ENCODE assay signal across 8 mouse cellular contexts in the genomic region with DNA sequence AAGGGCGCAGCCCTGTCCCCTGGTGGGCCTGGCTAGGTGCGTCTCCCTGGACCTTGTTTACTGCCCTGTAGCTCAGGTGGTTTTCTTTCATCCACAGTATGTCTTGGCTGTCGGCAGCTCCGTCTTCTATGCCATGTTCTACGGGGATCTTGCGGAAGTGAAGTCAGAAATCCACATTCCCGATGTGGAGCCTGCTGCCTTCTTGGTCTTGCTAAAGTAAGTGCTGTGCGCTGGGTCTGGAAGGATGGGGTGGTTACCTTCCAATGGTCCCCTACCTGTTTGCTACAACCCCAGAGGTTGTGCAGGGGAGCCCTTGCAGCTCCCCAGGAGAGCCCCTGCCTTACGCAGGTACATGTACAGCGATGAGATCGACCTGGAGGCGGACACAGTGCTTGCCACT. TPM values are rescaled to one million over a fixed set of nuclear protein-coding genes. Genes with fewer than 3 reads are reported as not detected.
DNase-seq lines count a peak whose midpoint lies in the region; ATAC-seq and TF ChIP-seq lines count a peak whose summit lies in the region.

No protein-coding gene starts in this region.

- H3K4me3 ChIP-seq in kidney, embryonic 15.5 days (replicated peaks), result peak overlapping the region; percentile 73
- H3K4me3 ChIP-seq in bone marrow macrophage, adult 2 months (ENCODE audit: insufficient read depth, low read length), result peak overlapping the region; percentile 77
- H3K4me3 ChIP-seq in hindbrain, embryonic 10.5 days, result peak overlapping the region; percentile 78
- peak overlapping the region; percentile 65 for H3K4me3 ChIP-seq in midbrain, embryonic 13.5 days (replicated peaks)

- DNase-seq in kidney, postnatal 4 days, result no peak
- no peak for DNase-seq in hindbrain, embryonic 10.5 days (ENCODE audit: low spot score)
- no peak for DNase-seq in spleen, postnatal 36 days (ENCODE audit: low spot score in 2 of 2)
- DNase-seq in gastrocnemius, adult 8-10 months (ENCODE audit: low spot score in 2 of 2), result no peak
- no peak for DNase-seq in layer of hippocampus, postnatal 10 days (ENCODE audit: low spot score in 2 of 2)

- H3K9me3 ChIP-seq in kidney, embryonic 15.5 days (replicated peaks), result no peaks in the 10 kb centered on the region
- no peaks in the 10 kb centered on the region for H3K9me3 ChIP-seq in hindbrain, embryonic 10.5 days
- no peaks in the 10 kb centered on the region for H3K9me3 ChIP-seq in midbrain, embryonic 13.5 days

- WGBS in kidney, embryonic 15.5 days, result 42% methylated on average over 12 of the region's 12 CpGs
- WGBS in hindbrain, embryonic 10.5 days, result 47% methylated on average over 12 of the region's 12 CpGs
- WGBS in midbrain, embryonic 13.5 days, result 47% methylated on average over 12 of the region's 12 CpGs

- H3K27me3 ChIP-seq in kidney, embryonic 15.5 days, result no peaks in the 10 kb centered on the region
- H3K27me3 ChIP-seq in hindbrain, embryonic 10.5 days (ENCODE audit: insufficient read depth, poor library complexity, severe bottlenecking), result no peaks in the 10 kb centered on the region
- no peaks in the 10 kb centered on the region for H3K27me3 ChIP-seq in midbrain, embryonic 13.5 days

- ATAC-seq in kidney, embryonic 15.5 days (replicated peaks; ENCODE audit: low FRiP score), result no peak
- no peak for ATAC-seq in midbrain, embryonic 13.5 days

- peak overlapping the region; percentile 93 for H3K27ac ChIP-seq in kidney, embryonic 15.5 days
- no peak overlapping the region for H3K27ac ChIP-seq in bone marrow macrophage, adult 2 months (ENCODE audit: insufficient read depth, low read depth, low read length)
- peak overlapping the region; percentile 93 for H3K27ac ChIP-seq in hindbrain, embryonic 10.5 days
- H3K27ac ChIP-seq in midbrain, embryonic 13.5 days, result peak overlapping the region; percentile 91

- peaks cover 18% of the 10 kb centered on the region for H3K4me1 ChIP-seq in kidney, embryonic 15.5 days
- peaks cover 6% of the 10 kb centered on the region; the same call in 1 of the 2 replicates for H3K4me1 ChIP-seq in bone marrow macrophage, adult 2 months (ENCODE audit: control insufficient read depth, insufficient read depth, low read length)
- H3K4me1 ChIP-seq in hindbrain, embryonic 10.5 days (replicated peaks), result peaks cover 28% of the 10 kb centered on the region
- peaks cover 28% of the 10 kb centered on the region for H3K4me1 ChIP-seq in midbrain, embryonic 13.5 days (replicated peaks)

- TF ChIP-seq CTCF in bone marrow macrophage, adult 2 months (IDR thresholded peaks at IDR 0.05; ENCODE audit: low read depth, low read length), result no peak

- peak overlapping the region; percentile 89 for H3K4me2 ChIP-seq in kidney, embryonic 15.5 days
- H3K4me2 ChIP-seq in midbrain, embryonic 13.5 days (replicated peaks), result peak overlapping the region; percentile 75

- no peak for TF ChIP-seq POLR2A in bone marrow macrophage, adult 2 months (IDR thresholded peaks at IDR 0.05; ENCODE audit: borderline replicate concordance, low read depth, low read length)

- H3K36me3 ChIP-seq in kidney, embryonic 15.5 days, result peaks cover 73% of the 10 kb centered on the region
- peaks cover 80% of the 10 kb centered on the region for H3K36me3 ChIP-seq in hindbrain, embryonic 10.5 days
- H3K36me3 ChIP-seq in midbrain, embryonic 13.5 days, result peaks cover 68% of the 10 kb centered on the region

- peak overlapping the region; percentile 80 for H3K9ac ChIP-seq in kidney, embryonic 15.5 days
- peak overlapping the region; percentile 86 for H3K9ac ChIP-seq in midbrain, embryonic 13.5 days (replicated peaks)

RNA-seq across cellular contexts. Expression of a gene that starts 0.9 kb away (rescaled TPM):
- 24.7 and 25.3 TPM in 2 replicates for polyA plus RNA-seq in kidney, embryonic 15.5 days (2015; fragmentation: Nextera tagmentation; extraction: Ambion mirVana)
- polyA plus RNA-seq in bone marrow macrophage, adult 2 months (2012; ENCODE audit: insufficient read depth, insufficient read length, missing spikeins), result 9.0 and 9.9 TPM in 2 replicates
- 22.8 and 27.2 TPM in 2 replicates for polyA plus RNA-seq in hindbrain, embryonic 10.5 days (2016; fragmentation: Nextera tagmentation; extraction: Ambion mirVana)
- 36.1 and 37.8 TPM in 2 replicates for polyA plus RNA-seq in midbrain, embryonic 13.5 days (2015; fragmentation: Nextera tagmentation; extraction: Ambion mirVana)
- 10 to 100 TPM; 18.6 to 23.6 (median 21.7) TPM for total RNA-seq in gastrocnemius, adult 8-10 months (2022)
- total RNA-seq in layer of hippocampus, postnatal 10 days (2021), result 10 to 100 TPM; 52.1 to 57.5 TPM

RNA-seq across cellular contexts. Expression of a gene that starts 23.3 kb away (rescaled TPM):
- polyA plus RNA-seq in kidney, embryonic 15.5 days (2015; fragmentation: Nextera tagmentation; extraction: Ambion mirVana), result 62.4 and 70.4 TPM in 2 replicates
- polyA plus RNA-seq in bone marrow macrophage, adult 2 months (2012; ENCODE audit: insufficient read depth, insufficient read length, missing spikeins), result 42.1 and 49.9 TPM in 2 replicates
- polyA plus RNA-seq in hindbrain, embryonic 10.5 days (2016; fragmentation: Nextera tagmentation; extraction: Ambion mirVana), result 55.4 and 57.1 TPM in 2 replicates
- polyA plus RNA-seq in midbrain, embryonic 13.5 days (2015; fragmentation: Nextera tagmentation; extraction: Ambion mirVana), result 60.3 and 61.9 TPM in 2 replicates
- 10 to 100 TPM; 13.8 to 18.9 (median 18.4) TPM for total RNA-seq in gastrocnemius, adult 8-10 months (2022)
- total RNA-seq in layer of hippocampus, postnatal 10 days (2021), result 10 to 100 TPM; 55.7 to 66.6 TPM

RNA-seq across cellular contexts. Expression of a gene that starts 35.2 kb away (rescaled TPM):
- polyA plus RNA-seq in kidney, embryonic 15.5 days (2015; fragmentation: Nextera tagmentation; extraction: Ambion mirVana), result 87.5 and 88.5 TPM in 2 replicates
- 31.4 and 32.1 TPM in 2 replicates for polyA plus RNA-seq in bone marrow macrophage, adult 2 months (2012; ENCODE audit: insufficient read depth, insufficient read length, missing spikeins)
- polyA plus RNA-seq in hindbrain, embryonic 10.5 days (2016; fragmentation: Nextera tagmentation; extraction: Ambion mirVana), result 79.5 and 83.0 TPM in 2 replicates
- 53.7 and 61.9 TPM in 2 replicates for polyA plus RNA-seq in midbrain, embryonic 13.5 days (2015; fragmentation: Nextera tagmentation; extraction: Ambion mirVana)
- total RNA-seq in gastrocnemius, adult 8-10 months (2022), result 1 to 10 TPM; 5.2 to 8.8 (median 7.5) TPM
- total RNA-seq in layer of hippocampus, postnatal 10 days (2021), result 10 to 100 TPM; 11.6 to 13.8 TPM

RNA-seq across cellular contexts. Expression of a gene that starts 37.2 kb away (rescaled TPM):
- polyA plus RNA-seq in kidney, embryonic 15.5 days (2015; fragmentation: Nextera tagmentation; extraction: Ambion mirVana), result 12.6 and 14.3 TPM in 2 replicates
- 53.4 and 62.2 TPM in 2 replicates for polyA plus RNA-seq in bone marrow macrophage, adult 2 months (2012; ENCODE audit: insufficient read depth, insufficient read length, missing spikeins)
- 19.3 and 25.6 TPM in 2 replicates for polyA plus RNA-seq in hindbrain, embryonic 10.5 days (2016; fragmentation: Nextera tagmentation; extraction: Ambion mirVana)
- polyA plus RNA-seq in midbrain, embryonic 13.5 days (2015; fragmentation: Nextera tagmentation; extraction: Ambion mirVana), result 23.8 and 26.5 TPM in 2 replicates
- 10 to 100 TPM; 32.6 to 36.9 (median 36.3) TPM for total RNA-seq in gastrocnemius, adult 8-10 months (2022)
- 100 to 1,000 TPM; 129 to 132 TPM for total RNA-seq in layer of hippocampus, postnatal 10 days (2021)

RNA-seq across cellular contexts. Expression of a gene that starts 47.6 kb away (rescaled TPM):
- 3.0 and 3.5 TPM in 2 replicates for polyA plus RNA-seq in kidney, embryonic 15.5 days (2015; fragmentation: Nextera tagmentation; extraction: Ambion mirVana)
- polyA plus RNA-seq in bone marrow macrophage, adult 2 months (2012; ENCODE audit: insufficient read depth, insufficient read length, missing spikeins), result 2.8 and 3.2 TPM in 2 replicates
- polyA plus RNA-seq in hindbrain, embryonic 10.5 days (2016; fragmentation: Nextera tagmentation; extraction: Ambion mirVana), result 4.7 and 4.8 TPM in 2 replicates
- 9.4 and 10.5 TPM in 2 replicates for polyA plus RNA-seq in midbrain, embryonic 13.5 days (2015; fragmentation: Nextera tagmentation; extraction: Ambion mirVana)
- total RNA-seq in gastrocnemius, adult 8-10 months (2022), result 10 to 100 TPM; 22.3 to 31.0 (median 26.7) TPM
- 10 to 100 TPM; 51.6 to 66.5 TPM for total RNA-seq in layer of hippocampus, postnatal 10 days (2021)
